In the genomic region with DNA sequence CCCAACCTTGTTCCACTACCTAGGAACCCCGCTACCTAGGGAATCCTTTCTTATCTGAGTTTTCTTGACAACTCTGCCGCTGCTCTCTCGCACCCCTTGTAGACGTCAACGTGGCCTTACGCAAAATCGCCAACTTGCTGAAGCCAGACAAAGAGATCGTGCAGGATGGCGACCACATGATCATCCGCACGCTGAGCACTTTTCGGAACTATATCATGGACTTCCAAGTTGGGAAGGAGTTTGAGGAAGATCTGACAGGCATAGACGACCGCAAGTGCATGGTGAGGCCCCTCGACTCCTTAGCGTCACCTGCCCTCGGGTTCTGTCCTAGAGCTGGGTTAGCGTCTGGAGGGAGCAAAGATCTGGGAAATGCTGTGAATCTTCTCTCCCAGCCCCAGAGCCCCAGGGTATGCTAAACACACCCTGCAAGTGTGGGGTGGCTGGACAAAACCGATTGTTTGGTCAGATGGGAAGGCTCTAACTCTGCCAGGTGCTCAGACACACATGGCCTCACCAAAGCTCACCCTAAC, we compare ENCODE assay signal across 8 mouse cellular contexts. TPM values are rescaled to one million over a fixed set of nuclear protein-coding genes. Genes with fewer than 3 reads are reported as not detected.
DNase-seq lines count a peak whose midpoint lies in the region; ATAC-seq and TF ChIP-seq lines count a peak whose summit lies in the region.

No protein-coding gene starts in this region.

- H3K9me3 ChIP-seq in embryonic facial prominence, embryonic 10.5 days: no peaks in the 10 kb centered on the region
- no peaks in the 10 kb centered on the region for H3K9me3 ChIP-seq in intestine, embryonic 16.5 days (ENCODE audit: control insufficient read depth, low read length)
- H3K9me3 ChIP-seq in neural tube, embryonic 12.5 days: no peaks in the 10 kb centered on the region

- DNase-seq in kidney, adult 2 months: no peak
- no peak for DNase-seq in kidney, adult 9 months
- DNase-seq in embryonic facial prominence, embryonic 10.5 days (ENCODE audit: low spot score): peak; percentile 43
- DNase-seq in frontal cortex, adult 2 months (ENCODE audit: extremely low spot score in 1 of 2, low spot score in 1 of 2): no peak
- DNase-seq in right cerebral cortex, postnatal 10 days (ENCODE audit: low spot score in 2 of 2): no peak
- DNase-seq in left cerebral cortex, postnatal 10 days (ENCODE audit: extremely low spot score in 1 of 2, low spot score in 2 of 2): no peak

- TF ChIP-seq CTCF in kidney, adult 2 months (conservative IDR thresholded peaks at IDR 0.05; ENCODE audit: insufficient read depth, insufficient read length, low read depth, low read length): no peak

- peak overlapping the region; percentile 50 for H3K4me3 ChIP-seq in kidney, adult 2 months (ENCODE audit: insufficient read depth, low read depth, low read length)
- H3K4me3 ChIP-seq in embryonic facial prominence, embryonic 10.5 days: peak overlapping the region; percentile 73
- H3K4me3 ChIP-seq in intestine, embryonic 16.5 days (ENCODE audit: low read length): peak overlapping the region; percentile 62
- H3K4me3 ChIP-seq in neural tube, embryonic 12.5 days: peak overlapping the region; percentile 52

- peak overlapping the region; percentile 75 for H3K9ac ChIP-seq in intestine, embryonic 16.5 days (ENCODE audit: low read depth, low read length)
- peak overlapping the region; percentile 75 for H3K9ac ChIP-seq in neural tube, embryonic 12.5 days

- no peaks in the 10 kb centered on the region for H3K36me3 ChIP-seq in kidney, adult 2 months (ENCODE audit: control insufficient read depth, insufficient read depth, low read length)
- H3K36me3 ChIP-seq in embryonic facial prominence, embryonic 10.5 days (replicated peaks): peaks cover 9% of the 10 kb centered on the region; the same call in 1 of the 2 replicates
- no peaks in the 10 kb centered on the region for H3K36me3 ChIP-seq in intestine, embryonic 16.5 days (ENCODE audit: control insufficient read depth, insufficient read depth, low read length)
- no peaks in the 10 kb centered on the region for H3K36me3 ChIP-seq in neural tube, embryonic 12.5 days

- H3K27ac ChIP-seq in kidney, adult 2 months (ENCODE audit: insufficient read depth, low read depth, low read length): no peak overlapping the region
- H3K27ac ChIP-seq in embryonic facial prominence, embryonic 10.5 days (replicated peaks): peak overlapping the region; percentile 87
- peak overlapping the region; percentile 46; the same call in 1 of the 2 replicates for H3K27ac ChIP-seq in intestine, embryonic 16.5 days (ENCODE audit: low read length)
- peak overlapping the region; percentile 53; the same call in 1 of the 2 replicates for H3K27ac ChIP-seq in neural tube, embryonic 12.5 days

- no peak for TF ChIP-seq POLR2A in kidney, adult 2 months (IDR thresholded peaks at IDR 0.05; ENCODE audit: low read depth, low read length)

- WGBS in kidney, adult 2 months: 31% methylated on average over 19 of the region's 19 CpGs
- WGBS in embryonic facial prominence, embryonic 10.5 days: 4% methylated on average over 19 of the region's 19 CpGs
- WGBS in intestine, embryonic 16.5 days: 11% methylated on average over 19 of the region's 19 CpGs
- 6% methylated on average over 19 of the region's 19 CpGs for WGBS in neural tube, embryonic 12.5 days

- H3K27me3 ChIP-seq in kidney, adult 2 months (replicated peaks; ENCODE audit: control insufficient read depth, insufficient read depth, low read length): no peaks in the 10 kb centered on the region
- peaks cover 67% of the 10 kb centered on the region for H3K27me3 ChIP-seq in embryonic facial prominence, embryonic 10.5 days (replicated peaks; ENCODE audit: low read depth, poor library complexity, severe bottlenecking)
- no peaks in the 10 kb centered on the region for H3K27me3 ChIP-seq in intestine, embryonic 16.5 days (replicated peaks; ENCODE audit: control insufficient read depth, insufficient read depth, low read length)
- H3K27me3 ChIP-seq in neural tube, embryonic 12.5 days (replicated peaks): no peaks in the 10 kb centered on the region

- ATAC-seq in intestine, embryonic 16.5 days: no peak
- no peak for ATAC-seq in neural tube, embryonic 12.5 days (ENCODE audit: low FRiP score, low read depth)

- peak overlapping the region; percentile 76 for H3K4me2 ChIP-seq in intestine, embryonic 16.5 days (ENCODE audit: low read depth, low read length)
- peak overlapping the region; percentile 72 for H3K4me2 ChIP-seq in neural tube, embryonic 12.5 days (replicated peaks)

- peaks cover 13% of the 10 kb centered on the region; the same call in 1 of the 2 replicates for H3K4me1 ChIP-seq in kidney, adult 2 months (ENCODE audit: control insufficient read depth, insufficient read depth, low read length)
- H3K4me1 ChIP-seq in embryonic facial prominence, embryonic 10.5 days: peaks cover 90% of the 10 kb centered on the region
- peaks cover 53% of the 10 kb centered on the region for H3K4me1 ChIP-seq in intestine, embryonic 16.5 days (ENCODE audit: control insufficient read depth, insufficient read depth, low read length)
- H3K4me1 ChIP-seq in neural tube, embryonic 12.5 days: peaks cover 54% of the 10 kb centered on the region

- intact Hi-C loops in left cerebral cortex, postnatal 10 days (cut with DNase I): no loop called here

RNA-seq across cellular contexts. Expression of a gene that starts 2.7 kb away (rescaled TPM):
- polyA plus RNA-seq in kidney, adult 2 months (2012; rRNA removed): 6.4 and 6.7 TPM in 2 replicates
- polyA plus RNA-seq in embryonic facial prominence, embryonic 10.5 days (2016; fragmentation: Nextera tagmentation; extraction: Ambion mirVana): 54.4 and 63.0 TPM in 2 replicates
- polyA plus RNA-seq in intestine, embryonic 16.5 days (2015; fragmentation: Nextera tagmentation; extraction: Ambion mirVana): 42.9 and 51.5 TPM in 2 replicates
- polyA plus RNA-seq in neural tube, embryonic 12.5 days (2016; fragmentation: Nextera tagmentation; extraction: Ambion mirVana): 177 and 179 TPM in 2 replicates
- 20.5 and 22.1 TPM in 2 replicates for polyA plus RNA-seq in frontal cortex, adult 2 months (2012; rRNA removed)
- total RNA-seq in left cerebral cortex, postnatal 10 days (2021): 1 to 10 TPM; 5.8 to 6.1 TPM
